Comparison of ENCODE assay signal across 22 mouse cellular contexts in genomic region chr1:30804919-30805318, GRCm38 (mm10).
DNase-seq lines count a peak whose midpoint lies in the region; TF ChIP-seq lines count a peak whose summit lies in the region.
"Had no signal": no experiment of that assay in that cellular context is flagged by ENCODE, and none has a peak within 500 bp of the region (broad histone marks: within the 10 kb centered on the region; RNA-seq: fewer than 3 reads in every experiment).

No protein-coding gene starts in this region.

- 0 out of 4 replicates have a peak overlapping the region, but pooled peaks of 1 of the 2 experiments have one; percentile 7 for H3K4me3 ChIP-seq in ES-E14 (ENCODE audit: insufficient read depth in 1 of 2, low read depth in 1 of 2, low read length in 2 of 2, poor library complexity in 1 of 2, severe bottlenecking in 1 of 2)
- H3K4me3 ChIP-seq: embryonic facial prominence, embryonic 10.5 days; embryonic facial prominence, embryonic 12.5 days; forebrain, embryonic 13.5 days; forebrain, embryonic 15.5 days had no signal

- in situ Hi-C loops in ES-E14 (cut with MboI; ENCODE audit: low sequenced_read_pairs in 2 of 2, unreplicated experiment in 2 of 2), result no loop called here

- no peak overlapping the region for H3K27ac ChIP-seq in ES-E14 (ENCODE audit: insufficient read depth, low read depth, low read length, poor library complexity, severe bottlenecking)
- H3K27ac ChIP-seq: embryonic facial prominence, embryonic 10.5 days; embryonic facial prominence, embryonic 12.5 days; forebrain, embryonic 13.5 days; forebrain, embryonic 15.5 days had no signal

- peak overlapping the region; percentile 0; the same call in 1 of the 2 replicates for H3K9ac ChIP-seq in ES-E14 (ENCODE audit: insufficient read depth, low read depth, low read length, poor library complexity, severe bottlenecking)
- H3K9ac ChIP-seq: embryonic facial prominence, embryonic 12.5 days; forebrain, embryonic 13.5 days; forebrain, embryonic 15.5 days; forebrain, postnatal 0 days had no signal

- H3K4me1 ChIP-seq in ES-E14 (ENCODE audit: control insufficient read depth in 2 of 2, insufficient read depth in 2 of 2, low read length in 2 of 2, poor library complexity in 1 of 2), result peaks cover 0 to 11% of the 10 kb centered on the region in 2 experiments; a peak in 3 of 4 replicates
- H3K4me1 ChIP-seq: embryonic facial prominence, embryonic 10.5 days; embryonic facial prominence, embryonic 12.5 days; forebrain, embryonic 13.5 days; forebrain, embryonic 15.5 days had no signal

- peak; percentile 74 for DNase-seq in heart, adult 11 months
- DNase-seq in heart, postnatal 25 days (ENCODE audit: low spot score), result no peak
- peak; percentile 63 for DNase-seq in ES-E14 (ENCODE audit: low read depth, low spot score)
- DNase-seq in WW6 (ENCODE audit: low read depth, low spot score), result peak; percentile 36
- no peak for DNase-seq in gastrocnemius, postnatal 36 days
- no peak for DNase-seq in spleen, postnatal 10 days (ENCODE audit: low spot score in 2 of 2)
- DNase-seq in embryo, embryonic 10 days (ENCODE audit: low spot score), result no peak
- DNase-seq: adrenal gland, adult 2 months; adrenal gland, postnatal 10 days; adrenal gland, postnatal 25 days; B cell, adult 2 months; cerebellum, adult 11 months; cerebellum, adult 18-20 months; cerebellum, adult 8-10 months; cerebellum, adult 9-11 months; cerebellum, postnatal 14 days; cerebellum, postnatal 36 days; forebrain, postnatal 0 days had no signal

- H3K36me3 ChIP-seq in ES-E14 (ENCODE audit: control insufficient read depth, insufficient read depth, low read length, poor library complexity, severe bottlenecking), result peaks cover 36% of the 10 kb centered on the region

- H3K9me3 ChIP-seq in ES-E14 (ENCODE audit: control insufficient read depth, insufficient read depth, low read depth, low read length), result no peaks in the 10 kb centered on the region
- H3K9me3 ChIP-seq: embryonic facial prominence, embryonic 10.5 days; embryonic facial prominence, embryonic 12.5 days; forebrain, embryonic 13.5 days; forebrain, embryonic 15.5 days had no signal

- intact Hi-C loops in heart, postnatal 25 days (cut with DNase I), result no loop called here
- intact Hi-C loops in gastrocnemius, postnatal 36 days (cut with DNase I), result no loop called here

TF ChIP-seq in ES-E14, 5 proteins besides CTCF, POLR2A, EP300 and RAD21:
- TF ChIP-seq MAFK (IDR thresholded peaks at IDR 0.05; ENCODE audit: insufficient read depth, low read depth, low read length) (no peak), HCFC1 (IDR thresholded peaks at IDR 0.05; ENCODE audit: borderline replicate concordance, insufficient read depth, low read length) (no peak), ZNF384 (IDR thresholded peaks at IDR 0.05; ENCODE audit: low read depth, low read length) (no peak), ZC3H11A (IDR thresholded peaks at IDR 0.05; ENCODE audit: borderline replicate concordance, low read depth, low read length) (no peak), CHD2 (IDR thresholded peaks at IDR 0.05; ENCODE audit: low read depth, low read length) (no peak)

Comparison
In these comparisons a context has a peak if more than half of its experiments do, and no peak if none do; other contexts are left out.
1. DNase-seq: peak in heart, adult 11 months (single experiment), ES-E14 (single experiment) and WW6 (single experiment); none in heart, postnatal 25 days (single experiment), gastrocnemius, postnatal 36 days (0 of 2), spleen, postnatal 10 days (0 of 2) and embryo, embryonic 10 days (single experiment).